Mouse (Mus musculus): ENCODE results near the gene Gm31371. TPM values are rescaled to one million over a fixed set of nuclear protein-coding genes. Genes with fewer than 3 reads are reported as not detected.

Gm31371 gene
- 0.07 TPM in 1 of 2 replicates, not detected in the other for polyA plus RNA-seq (2012; rRNA removed)

GRCm38 (mm10) chr8:19903092-19903491 is at the start of gene Gm31371:
Gene Gm31371, plus strand, starts transcription at chr8:19903392.

Other genes starting within 250 kb of the Gm31371 start
- not detected in 2 replicates for gene 4930467E23Rik, start 173.8 kb upstream of the Gm31371 start, polyA plus RNA-seq (2012; rRNA removed)

All from colon, adult 2 months (tissue).